Mouse (Mus musculus) midbrain, postnatal 0 days (tissue): ENCODE measurements around the gene Ears2. TPM values are rescaled to one million over a fixed set of nuclear protein-coding genes. Genes with fewer than 3 reads are reported as not detected.
A peak's percentile ranks its signal among the peaks of the same experiment; 100 is the strongest.

ENCODE experiments used
- ATAC-seq: fragments of 200-750 bp; cut with Nextera tagmentation; 2 replicates; pipeline ENCODE4 v1.8.0; 2017; ENCODE audit warnings: moderate number of reproducible peaks, mild to moderate bottlenecking, moderate TSS enrichment, moderate library complexity; ENCODE audit not compliant: low FRiP score
- DNase-seq: peaks from one replicate; pipeline ENCODE4 v3.0.0-alpha.2; 2015; ENCODE audit warnings: low spot score
- H3K27ac ChIP-seq: fragments of 300-500 bp; sonication (generic); 2 replicates; pipeline ENCODE4 v1.5.1; 2014; ENCODE audit warnings: low read depth, mild to moderate bottlenecking, low read length, mixed read lengths
- H3K27me3 ChIP-seq: fragments of 300-500 bp; sonication (generic); 2 replicates; pipeline ENCODE4 v1.6.1; 2014; ENCODE audit warnings: low read length, control low read depth, mixed read lengths; ENCODE audit not compliant: insufficient read depth
- H3K36me3 ChIP-seq: fragments of 300-500 bp; sonication (generic); 2 replicates; pipeline ENCODE4 v1.6.1; 2014; ENCODE audit warnings: low read length, control low read depth, mixed read lengths; ENCODE audit not compliant: insufficient read depth
- H3K4me1 ChIP-seq: fragments of 300-500 bp; sonication (generic); 2 replicates; pipeline ENCODE4 v1.6.1; 2014; ENCODE audit warnings: mild to moderate bottlenecking, control low read depth, antibody characterized with exemption, low read length, mixed read lengths; ENCODE audit not compliant: insufficient read depth
- H3K4me2 ChIP-seq: fragments of 300-500 bp; sonication (generic); 2 replicates; pipeline ENCODE4 v1.6.1; 2014; ENCODE audit warnings: low read depth, mild to moderate bottlenecking, low read length, mixed read lengths; ENCODE audit not compliant: poor library complexity, severe bottlenecking
- H3K4me3 ChIP-seq: fragments of 300-500 bp; sonication (generic); 2 replicates; pipeline ENCODE4 v1.5.1; 2014; ENCODE audit warnings: low read depth, mild to moderate bottlenecking, low read length, moderate library complexity
- H3K9ac ChIP-seq: fragments of 300-500 bp; sonication (generic); replicated peaks from 2 replicates; pipeline ENCODE4 v1.6.1; 2014; ENCODE audit warnings: mild to moderate bottlenecking, low read length, moderate library complexity, mixed read lengths; ENCODE audit not compliant: poor library complexity, severe bottlenecking
- H3K9me3 ChIP-seq: fragments of 300-500 bp; sonication (generic); 2 replicates; pipeline ENCODE4 v1.6.1; 2016; ENCODE audit warnings: low read length, control low read depth
- CTCF ChIP-seq: IDR thresholded peaks from 2 replicates; pipeline ENCODE4 v1.5.1; 2016; ENCODE audit warnings: antibody characterized with exemption, mild to moderate bottlenecking
- whole genome bisulfite sequencing: fragments of 180-500 bp; shearing (Covaris S2); extraction: QIAGEN DNeasy Blood & Tissue Kit; methylation state at CpG from one replicate; pipeline ENCODE4 v1.1.7; 2014; 5-methylcytosine and 5-hydroxymethylcytosine counted together
- polyA plus RNA-seq: library from polyadenylated mRNA; unstranded; fragments of >200 nt; fragmentation: Nextera tagmentation; extraction: Ambion mirVana; gene quantifications from 2 replicates; pipeline ENCODE4 v1.2.1, GENCODE M21; 2015
- total RNA-seq: library from RNA; depleted of rRNA; stranded (reverse); fragments of >200 nt; gene quantifications from 2 replicates; pipeline ENCODE4 v1.2.3, GENCODE M21; 2014

Ears2 gene
- total and polyA plus RNA-seq, 2 experiments from 2014 or later, result 7.5 to 15.3 TPM

- no peaks in the 10 kb centered on the region for H3K9me3 ChIP-seq
- H3K27ac ChIP-seq, result no peak overlapping the region
- peaks cover 2% of the 10 kb centered on the region; the same call in 1 of the 2 replicates for H3K36me3 ChIP-seq
- no peaks in the 10 kb centered on the region for H3K27me3 ChIP-seq
- H3K4me2 ChIP-seq, result no peak overlapping the region
- no peak overlapping the region for H3K9ac ChIP-seq
- ATAC-seq (no peak), DNase-seq (no peak)
- WGBS, result 41% methylated on average over 2 of the region's 2 CpGs
- peak; percentile 35 for TF ChIP-seq CTCF
- H3K4me1 ChIP-seq, result no peaks in the 10 kb centered on the region
- no peak overlapping the region for H3K4me3 ChIP-seq
These were observed 32.7 kb downstream of the Ears2 start for GRCm38 (mm10) chr7:122034348-122034747.

GRCm38 (mm10) chr7:122033371-122033770 lies 33.7 kb downstream of the Ears2 start:
- no peak overlapping the region for H3K4me2 ChIP-seq
- DNase-seq (no peak), ATAC-seq (no peak)
- H3K27me3 ChIP-seq, result no peaks in the 10 kb centered on the region
- no peak overlapping the region for H3K9ac ChIP-seq
- no peak overlapping the region for H3K27ac ChIP-seq
- no peaks in the 10 kb centered on the region for H3K4me1 ChIP-seq
- WGBS, result 78% methylated on average over 3 of the region's 3 CpGs
- H3K36me3 ChIP-seq, result no peaks in the 10 kb centered on the region
- TF ChIP-seq CTCF, result no peak
- no peaks in the 10 kb centered on the region for H3K9me3 ChIP-seq
- H3K4me3 ChIP-seq, result no peak overlapping the region

- no peaks in the 10 kb centered on the region for H3K9me3 ChIP-seq
- no peak overlapping the region for H3K9ac ChIP-seq
- no peak overlapping the region for H3K27ac ChIP-seq
- H3K4me1 ChIP-seq, result peaks cover 14% of the 10 kb centered on the region
- ATAC-seq, result no peak
- H3K4me2 ChIP-seq, result no peak overlapping the region
- no peak for DNase-seq
- H3K4me3 ChIP-seq, result no peak overlapping the region
- WGBS, result 98% methylated on average over 2 of the region's 2 CpGs
- H3K27me3 ChIP-seq, result no peaks in the 10 kb centered on the region
- no peaks in the 10 kb centered on the region for H3K36me3 ChIP-seq
- no peak for TF ChIP-seq CTCF
These were observed 44.9 kb downstream of the Ears2 start for GRCm38 (mm10) chr7:122022131-122022530.

GRCm38 (mm10) chr7:122020667-122021354 lies 46.3 kb downstream of the Ears2 start, which contains the start of gene Gga2:
TSS of gene Gga2 (minus strand) at chr7:122021222.
- no peaks in the 10 kb centered on the region for H3K9me3 ChIP-seq
- no peaks in the 10 kb centered on the region for H3K27me3 ChIP-seq
- H3K4me1 ChIP-seq, result peaks cover 14% of the 10 kb centered on the region
- DNase-seq, result peak; percentile 92
- H3K36me3 ChIP-seq, result no peaks in the 10 kb centered on the region
- peak within 1 kb of the TSS; percentile 94 for H3K27ac ChIP-seq
- peak within 1 kb of the TSS; percentile 87 for H3K9ac ChIP-seq
- WGBS, result under 1% methylated on average over 44 of the region's 50 CpGs
- peak; percentile 92 for ATAC-seq
- peak within 1 kb of the TSS; percentile 80 for H3K4me3 ChIP-seq
- TF ChIP-seq CTCF, result no peak; the same call in 1 of the 2 replicates
- peak within 1 kb of the TSS; percentile 64 for H3K4me2 ChIP-seq

GRCm38 (mm10) chr7:122020273-122020666 lies 46.8 kb downstream of the Ears2 start:
- TF ChIP-seq CTCF, result no peak
- H3K9me3 ChIP-seq, result no peaks in the 10 kb centered on the region
- DNase-seq, result peak; percentile 49
- peak overlapping the region; percentile 80 for H3K4me3 ChIP-seq
- peaks cover 14% of the 10 kb centered on the region for H3K4me1 ChIP-seq
- H3K27me3 ChIP-seq, result no peaks in the 10 kb centered on the region
- peak overlapping the region; percentile 94 for H3K27ac ChIP-seq
- WGBS, result 5% methylated on average over 6 of the region's 6 CpGs
- H3K9ac ChIP-seq, result peak overlapping the region; percentile 87
- H3K36me3 ChIP-seq, result no peaks in the 10 kb centered on the region
- peak; percentile 52 for ATAC-seq
- H3K4me2 ChIP-seq, result peak overlapping the region; percentile 64

GRCm38 (mm10) chr7:122018978-122019377 lies 48.1 kb downstream of the Ears2 start:
- ATAC-seq (no peak), DNase-seq (no peak)
- Histone ChIP-seq H3K36me3 (no peaks in the 10 kb centered on the region), H3K27me3 (no peaks in the 10 kb centered on the region), H3K4me1 (peaks cover 14% of the 10 kb centered on the region), H3K9me3 (no peaks in the 10 kb centered on the region), H3K4me3 (peak overlapping the region; percentile 80; the same call in 1 of the 2 replicates), H3K4me2 (peak overlapping the region; percentile 64), H3K9ac (no peak overlapping the region), H3K27ac (no peak overlapping the region)
- 88% methylated on average over 7 of the region's 7 CpGs for WGBS
- no peak for TF ChIP-seq CTCF
